Mouse (Mus musculus) MEL (cell line): ENCODE results near the gene Ndufs1. TPM values are rescaled to one million over a fixed set of nuclear protein-coding genes. Genes with fewer than 3 reads are reported as not detected.
A peak's percentile ranks its signal among the peaks of the same experiment; 100 is the strongest.

Experiments used
- DNase-seq: peaks from one replicate; pipeline ENCODE4 v3.0.0; 2011; ENCODE audit warnings: low read depth, low spot score
- H3K27ac ChIP-seq: 2 replicates; pipeline ENCODE4 v1.5.1; 2012; ENCODE audit warnings: low read depth, mild to moderate bottlenecking, control low read depth, low read length, moderate library complexity; ENCODE audit not compliant: control insufficient read depth
- H3K27me3 ChIP-seq, 2 experiments: fragments of 150-350 bp in 1 of 2; sonication (generic) in 1 of 2; 2 replicates each; pipeline ENCODE4 v1.6.1; 2012; ENCODE audit warnings: low read length in 2 of 2, mild to moderate bottlenecking in 2 of 2, improper control_type of control experiment in 1 of 2, moderate library complexity in 1 of 2; ENCODE audit not compliant: insufficient read depth in 2 of 2, control insufficient read depth in 1 of 2
- H3K36me3 ChIP-seq, 2 experiments: 2 replicates each; pipeline ENCODE4 v1.6.1; 2012 to 2014; ENCODE audit warnings: low read length in 2 of 2, improper control_type of control experiment in 1 of 2, inconsistent platforms in 1 of 2, mild to moderate bottlenecking in 1 of 2; ENCODE audit not compliant: insufficient read depth in 2 of 2, control insufficient read depth in 1 of 2
- H3K4me1 ChIP-seq, 2 experiments: fragments of 150-350 bp in 1 of 2; sonication (generic) in 1 of 2; 2 replicates each; pipeline ENCODE4 v1.6.1; 2012; ENCODE audit warnings: low read length in 2 of 2, improper control_type of control experiment in 1 of 2, mild to moderate bottlenecking in 1 of 2; ENCODE audit not compliant: insufficient read depth in 2 of 2, control insufficient read depth in 1 of 2
- H3K4me3 ChIP-seq, 2 experiments: fragments of 150-350 bp in 1 of 2; sonication (generic) in 1 of 2; 2 replicates each; pipeline ENCODE4 v1.5.1; 2012; ENCODE audit warnings: low read depth in 2 of 2, low read length in 2 of 2, mild to moderate bottlenecking in 2 of 2, moderate library complexity in 2 of 2, control low read depth in 1 of 2, improper control_type of control experiment in 1 of 2; ENCODE audit not compliant: control insufficient read depth in 1 of 2, insufficient read depth in 1 of 2
- H3K79me2 ChIP-seq: 2 replicates; pipeline ENCODE4 v1.6.1; 2012; ENCODE audit warnings: mild to moderate bottlenecking, low read length, moderate library complexity; ENCODE audit not compliant: control insufficient read depth, poor library complexity, insufficient read depth
- H3K9ac ChIP-seq: 2 replicates; pipeline ENCODE4 v1.6.1; 2012; ENCODE audit warnings: low read depth, mild to moderate bottlenecking, control low read depth, low read length, moderate library complexity; ENCODE audit not compliant: control insufficient read depth, poor library complexity, severe bottlenecking
- H3K9me3 ChIP-seq: fragments of 150-350 bp; sonication (generic); replicated peaks from 2 replicates; pipeline ENCODE4 v1.6.1; 2012; ENCODE audit warnings: mild to moderate bottlenecking, low read length, improper control_type of control experiment, moderate library complexity; ENCODE audit not compliant: insufficient read depth
- BHLHE40 ChIP-seq: IDR thresholded peaks from 2 replicates; pipeline ENCODE4 v1.6.1; 2012; ENCODE audit warnings: low read depth, mild to moderate bottlenecking, inconsistent platforms, low read length, improper control_type of control experiment, borderline replicate concordance
- CHD1 ChIP-seq: IDR thresholded peaks from 2 replicates; pipeline ENCODE4 v1.6.1; 2012; ENCODE audit warnings: low read depth, mild to moderate bottlenecking, inconsistent platforms, low read length, improper control_type of control experiment
- CHD2 ChIP-seq: IDR thresholded peaks from 2 replicates; pipeline ENCODE4 v1.6.1; 2011; ENCODE audit warnings: low read length, improper control_type of control experiment
- CTCF ChIP-seq, 3 experiments: IDR thresholded peaks in 2 of 3; conservative IDR thresholded peaks in 1 of 3; 2 replicates each; pipeline ENCODE4 v1.5.1; 2011 to 2012; ENCODE audit warnings: low read length in 3 of 3, low read depth in 2 of 3, mild to moderate bottlenecking in 2 of 3, improper control_type of control experiment in 1 of 3, inconsistent platforms in 1 of 3, mixed read lengths in 1 of 3, moderate library complexity in 1 of 3; ENCODE audit not compliant: control insufficient read depth in 1 of 3, insufficient read depth in 1 of 3, poor library complexity in 1 of 3, severe bottlenecking in 1 of 3
- E2F4 ChIP-seq: IDR thresholded peaks from 2 replicates; pipeline ENCODE4 v1.6.1; 2011; ENCODE audit warnings: low read depth, low read length, improper control_type of control experiment, borderline replicate concordance
- EP300 ChIP-seq, 2 experiments: IDR thresholded peaks; 2 replicates each; pipeline ENCODE4 v1.6.1; 2011; ENCODE audit warnings: improper control_type of control experiment in 2 of 2, low read length in 2 of 2, low read depth in 1 of 2, mild to moderate bottlenecking in 1 of 2
- ETS1 ChIP-seq: IDR thresholded peaks from 2 replicates; pipeline ENCODE4 v1.6.1; 2012; ENCODE audit warnings: low read depth, mild to moderate bottlenecking, inconsistent platforms, low read length, improper control_type of control experiment, moderate library complexity
- GABPA ChIP-seq: IDR thresholded peaks from 2 replicates; pipeline ENCODE4 v1.6.1; 2012; ENCODE audit warnings: low read depth, mild to moderate bottlenecking, inconsistent platforms, low read length, improper control_type of control experiment, moderate library complexity
- GATA1 ChIP-seq: IDR thresholded peaks from 2 replicates; pipeline ENCODE4 v1.6.1; 2011; ENCODE audit warnings: low read depth, low read length, improper control_type of control experiment
- HCFC1 ChIP-seq: IDR thresholded peaks from 2 replicates; pipeline ENCODE4 v1.6.1; 2012; ENCODE audit warnings: low read depth, mild to moderate bottlenecking, inconsistent platforms, low read length, improper control_type of control experiment, moderate library complexity
- JUND ChIP-seq: IDR thresholded peaks from 2 replicates; pipeline ENCODE4 v1.6.1; 2011; ENCODE audit warnings: low read depth, mild to moderate bottlenecking, improper control_type of control experiment, low read length
- MAFK ChIP-seq: IDR thresholded peaks from 2 replicates; pipeline ENCODE4 v1.6.1; 2011; ENCODE audit warnings: low read depth, mild to moderate bottlenecking, low read length, improper control_type of control experiment, borderline replicate concordance
- MAX ChIP-seq: IDR thresholded peaks from 2 replicates; pipeline ENCODE4 v1.6.1; 2011; ENCODE audit warnings: low read length, improper control_type of control experiment
- MYB ChIP-seq: IDR thresholded peaks from 2 replicates; pipeline ENCODE4 v1.6.1; 2011; ENCODE audit warnings: mild to moderate bottlenecking, low read depth, low read length, improper control_type of control experiment
- MYC ChIP-seq: IDR thresholded peaks from 2 replicates; pipeline ENCODE4 v1.6.1; 2011; ENCODE audit warnings: low read depth, mild to moderate bottlenecking, low read length, improper control_type of control experiment, moderate library complexity
- NELFE ChIP-seq: IDR thresholded peaks from 2 replicates; pipeline ENCODE4 v1.6.1; 2011; ENCODE audit warnings: low read depth, low read length, improper control_type of control experiment
- NRF1 ChIP-seq: IDR thresholded peaks from 2 replicates; pipeline ENCODE4 v1.6.1; 2014; ENCODE audit warnings: low read depth, mild to moderate bottlenecking, inconsistent platforms, low read length, improper control_type of control experiment, moderate library complexity; ENCODE audit not compliant: poor library complexity, insufficient read depth, severe bottlenecking
- POLR2A ChIP-seq, 2 experiments: IDR thresholded peaks; 2 replicates each; pipeline ENCODE4 v1.6.1; 2011 to 2012; ENCODE audit warnings: low read length in 2 of 2, mild to moderate bottlenecking in 2 of 2, control low read depth in 1 of 2, improper control_type of control experiment in 1 of 2, low read depth in 1 of 2, moderate library complexity in 1 of 2; ENCODE audit not compliant: control insufficient read depth in 1 of 2, insufficient read depth in 1 of 2, poor library complexity in 1 of 2
- POLR2AphosphoS2 ChIP-seq: IDR thresholded peaks from 2 replicates; pipeline ENCODE4 v1.6.1; 2011; ENCODE audit warnings: low read length, improper control_type of control experiment
- POLR2AphosphoS5 ChIP-seq: IDR thresholded peaks from 2 replicates; pipeline ENCODE4 v1.6.1; 2012; ENCODE audit warnings: low read depth, borderline replicate concordance, mild to moderate bottlenecking, inconsistent platforms, low read length, moderate library complexity, mixed read lengths
- TAL1 ChIP-seq: IDR thresholded peaks from 2 replicates; pipeline ENCODE4 v1.6.1; 2012; ENCODE audit warnings: mild to moderate bottlenecking, inconsistent platforms, low read length, moderate library complexity, mixed read lengths
- TBP ChIP-seq: IDR thresholded peaks from 2 replicates; pipeline ENCODE4 v1.8.0; 2011; ENCODE audit warnings: low read depth, low read length, improper control_type of control experiment
- TCF12 ChIP-seq: IDR thresholded peaks from 2 replicates; pipeline ENCODE4 v1.6.1; 2014; ENCODE audit warnings: low read depth, mild to moderate bottlenecking, inconsistent platforms, low read length, improper control_type of control experiment, moderate library complexity
- UBTF ChIP-seq: IDR thresholded peaks from 2 replicates; pipeline ENCODE4 v1.6.1; 2012; ENCODE audit warnings: low read depth, mild to moderate bottlenecking, inconsistent platforms, low read length, improper control_type of control experiment, moderate library complexity, borderline replicate concordance; ENCODE audit not compliant: insufficient read depth
- USF1 ChIP-seq: IDR thresholded peaks from 2 replicates; pipeline ENCODE4 v1.6.1; 2014; ENCODE audit warnings: low read depth, mild to moderate bottlenecking, inconsistent platforms, low read length, improper control_type of control experiment, moderate library complexity
- ZKSCAN1 ChIP-seq: IDR thresholded peaks from 2 replicates; pipeline ENCODE4 v1.6.1; 2012; ENCODE audit warnings: low read depth, mild to moderate bottlenecking, inconsistent platforms, low read length, improper control_type of control experiment, moderate library complexity
- ZNF384 ChIP-seq: IDR thresholded peaks from 2 replicates; pipeline ENCODE4 v1.6.1; 2012; ENCODE audit warnings: low read depth, mild to moderate bottlenecking, inconsistent platforms, low read length, improper control_type of control experiment
- polyA plus RNA-seq, 2 experiments: library from polyadenylated mRNA; stranded (reverse) in 1 of 2; unstranded in 1 of 2; fragments of >175 nt in 1 of 2; fragments of >200 nt in 1 of 2; gene quantifications; 2 replicates each; pipeline versions ENCODE4 v1.2.1 to v1.2.4; 2012; ENCODE audit warnings: low replicate concordance in 2 of 2, low read depth in 1 of 2; ENCODE audit not compliant: insufficient read length in 2 of 2, insufficient read depth in 1 of 2, missing spikeins in 1 of 2
- total RNA-seq: library from RNA; depleted of rRNA; stranded (reverse); fragments of 300-350 nt; gene quantifications from 2 replicates; pipeline ENCODE4 v1.2.3, GENCODE M21; 2012

Ndufs1 gene
- total and polyA plus RNA-seq, 3 experiments: 124 to 163 (median 139) TPM

DNA sequence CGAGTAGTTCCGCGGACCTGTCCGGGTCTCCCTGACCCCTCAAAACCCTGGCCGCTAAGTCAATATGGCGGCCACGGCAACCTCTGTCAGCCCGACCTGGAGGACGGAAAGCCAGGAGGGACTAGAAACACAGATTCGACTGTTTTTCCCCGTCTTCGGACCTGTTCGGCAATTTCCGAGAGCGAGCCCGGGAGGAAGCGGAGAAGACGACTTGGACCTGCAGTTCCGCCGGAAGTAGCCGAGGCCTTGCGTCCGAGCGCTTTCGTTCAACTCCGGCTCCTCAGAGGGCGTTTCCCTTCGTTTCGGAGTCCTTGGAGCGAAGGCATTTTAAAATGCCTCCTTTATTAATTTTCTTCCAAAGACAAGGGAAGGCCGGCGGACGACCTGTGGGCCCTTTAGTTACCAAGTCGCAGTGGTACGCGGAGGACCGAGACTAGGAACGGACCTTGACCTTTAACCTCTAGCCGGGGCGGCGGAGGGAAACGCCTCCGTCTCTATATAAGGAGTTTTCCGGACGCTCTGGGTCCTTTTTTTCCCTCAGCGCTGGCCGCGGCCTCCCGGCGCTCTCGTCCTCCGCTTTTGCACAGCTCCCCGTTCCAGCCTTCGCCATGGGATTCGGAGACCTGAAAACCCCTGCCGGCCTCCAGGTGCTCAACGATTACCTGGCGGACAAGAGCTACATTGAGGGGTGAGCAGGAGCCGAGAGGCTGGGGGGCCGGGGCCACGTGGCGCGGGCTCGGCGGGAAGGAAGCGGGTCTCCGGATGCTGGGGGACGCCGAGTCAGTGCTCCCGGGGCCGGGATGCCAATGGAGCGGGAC is at the start of gene Ndufs1, which contains the start of gene Eef1b2 (continued):
- TF ChIP-seq NRF1: no peak
- peak; percentile 5; the same call in 1 of the 2 replicates for TF ChIP-seq E2F4
- peak; percentile 86 to 98 for TF ChIP-seq POLR2A (IDR thresholded peaks at IDR 0.05; ENCODE audit: control insufficient read depth in 1 of 2, insufficient read depth in 1 of 2, low read depth in 1 of 2, low read length in 2 of 2, poor library complexity in 1 of 2)
- TF ChIP-seq GABPA: peak; percentile 51; the same call in 1 of the 2 replicates
- TF ChIP-seq, all 39 proteins: peak for 22

GRCm38 (mm10) chr1:63225890-63226289 is 49.3 kb upstream of the Ndufs1 start:
- Histone ChIP-seq H3K27ac (no peak overlapping the region), H3K79me2 (no peaks in the 10 kb centered on the region), H3K27me3 (no peaks in the 10 kb centered on the region), H3K9ac (no peak overlapping the region), H3K36me3 (no peaks in the 10 kb centered on the region), H3K4me3 (no peak overlapping the region), H3K4me1 (no peaks in the 10 kb centered on the region), H3K9me3 (no peaks in the 10 kb centered on the region)
- TF ChIP-seq GABPA: no peak
- no peak for TF ChIP-seq TCF12
- no peak for TF ChIP-seq POLR2AphosphoS2
- no peak for TF ChIP-seq TBP
- no peak for TF ChIP-seq MAFK
- no peak for TF ChIP-seq CHD2
- TF ChIP-seq MAX: no peak
- no peak for TF ChIP-seq MYC
- TF ChIP-seq CHD1: no peak
- no peak for TF ChIP-seq POLR2AphosphoS5
- DNase-seq: no peak

DNA sequence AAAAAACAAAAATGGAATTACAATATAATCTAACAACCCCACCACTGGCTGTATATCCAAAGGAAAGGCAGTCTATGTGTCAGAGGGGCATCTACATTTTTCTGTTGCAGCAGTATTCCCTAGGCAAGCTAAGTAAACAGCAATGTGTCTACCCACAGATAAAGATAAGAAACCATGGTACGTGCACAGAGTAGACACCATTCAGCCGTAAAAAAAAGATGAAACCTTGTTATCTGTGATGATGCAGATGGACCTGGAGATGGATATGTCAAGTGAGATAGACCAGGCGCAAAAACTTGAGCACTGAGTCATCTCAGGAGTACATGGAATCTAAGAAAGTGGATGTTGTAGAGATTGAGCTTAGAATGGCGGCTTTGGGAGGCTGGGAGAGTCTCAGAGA is 48.4 kb upstream of the Ndufs1 start:
- Histone ChIP-seq H3K9me3 (no peaks in the 10 kb centered on the region), H3K4me3 (no peak overlapping the region), H3K27me3 (no peaks in the 10 kb centered on the region), H3K36me3 (no peaks in the 10 kb centered on the region), H3K4me1 (no peaks in the 10 kb centered on the region), H3K79me2 (no peaks in the 10 kb centered on the region), H3K9ac (no peak overlapping the region), H3K27ac (no peak overlapping the region)
- DNase-seq: peak; percentile 28
- no peak for TF ChIP-seq CTCF (IDR thresholded peaks at IDR 0.05 in 2 of 3, conservative IDR thresholded peaks at IDR 0.05 in 1 of 3; ENCODE audit: control insufficient read depth in 1 of 3, insufficient read depth in 1 of 3, low read depth in 2 of 3, low read length in 3 of 3, poor library complexity in 1 of 3, severe bottlenecking in 1 of 3)
- TF ChIP-seq GATA1: peak; percentile 42
- no peak for TF ChIP-seq ETS1
- TF ChIP-seq USF1: no peak
- no peak for TF ChIP-seq TBP
- TF ChIP-seq HCFC1: no peak
- no peak for TF ChIP-seq NELFE
- TF ChIP-seq CHD1: no peak
- peak; percentile 31; the same call in 1 of the 2 replicates for TF ChIP-seq TCF12
- TF ChIP-seq POLR2A (IDR thresholded peaks at IDR 0.05; ENCODE audit: control insufficient read depth in 1 of 2, insufficient read depth in 1 of 2, low read depth in 1 of 2, low read length in 2 of 2, poor library complexity in 1 of 2): no peak
- TF ChIP-seq CHD2: no peak
- TF ChIP-seq NRF1: no peak
- TF ChIP-seq MAFK: no peak
- TF ChIP-seq UBTF: no peak
- TF ChIP-seq MYB: no peak
- TF ChIP-seq ZNF384: peak; percentile 55
- peak; percentile 14 to 16; a peak in 1 of 4 replicates for TF ChIP-seq EP300 (IDR thresholded peaks at IDR 0.05; ENCODE audit: low read depth in 1 of 2, low read length in 2 of 2)
- no peak for TF ChIP-seq GABPA
- no peak for TF ChIP-seq ZKSCAN1
- TF ChIP-seq E2F4: no peak
- TF ChIP-seq BHLHE40: no peak
- no peak for TF ChIP-seq JUND
- no peak for TF ChIP-seq TAL1
